Mouse (Mus musculus) hematopoietic stem cell, adult 5-6 weeks (primary cell): ENCODE data around the gene Cdiptos. TPM values are rescaled to one million over a fixed set of nuclear protein-coding genes. Genes with fewer than 3 reads are reported as not detected.

ENCODE experiments used
- ATAC-seq, 2 experiments: fragments of 125-278 bp in 1 of 2; replicated peaks in 1 of 2; 2 replicates each; pipeline ENCODE4 v1.8.0; 2016 to 2017; ENCODE audit warnings: inconsistent platforms in 2 of 2, mild to moderate bottlenecking in 2 of 2, moderate number of reproducible peaks in 2 of 2, low read depth in 1 of 2, moderate TSS enrichment in 1 of 2; ENCODE audit not compliant: low FRiP score in 2 of 2, poor library complexity in 2 of 2, severe bottlenecking in 2 of 2, insufficient read depth in 1 of 2, low TSS enrichment in 1 of 2
- total RNA-seq: library from RNA; stranded (forward); fragments of 172-1452, 232-1000 nt; gene quantifications from 2 replicates; pipeline ENCODE4 v1.2.3, GENCODE M21; 2017

The Cdiptos gene
- total RNA-seq, 1 experiment from 2014 or later = 1.6 TPM

DNA sequence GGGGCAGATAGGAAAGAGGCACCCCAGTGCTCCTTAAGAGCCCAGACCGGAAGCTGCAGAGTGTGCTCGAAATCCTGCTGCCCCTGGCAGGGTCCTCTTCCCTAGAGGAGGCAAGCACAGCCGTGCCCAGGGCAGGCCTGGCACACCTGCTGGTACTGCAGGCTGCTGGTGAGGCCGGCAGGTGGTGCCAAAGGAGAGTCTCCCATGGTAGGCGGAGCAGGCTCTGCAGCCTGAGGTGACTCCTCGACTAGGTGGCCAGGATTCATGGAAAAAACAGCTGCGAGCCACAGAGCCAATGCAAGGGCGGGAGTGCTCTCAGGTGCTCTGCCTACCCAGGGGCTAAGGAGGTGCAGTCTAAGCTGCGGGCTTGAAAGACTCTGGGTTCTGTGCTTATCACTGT is 10.4 kb upstream of the Cdiptos start:
- ATAC-seq = peak; percentile 56 to 65; a peak in 3 of 4 replicates

DNA sequence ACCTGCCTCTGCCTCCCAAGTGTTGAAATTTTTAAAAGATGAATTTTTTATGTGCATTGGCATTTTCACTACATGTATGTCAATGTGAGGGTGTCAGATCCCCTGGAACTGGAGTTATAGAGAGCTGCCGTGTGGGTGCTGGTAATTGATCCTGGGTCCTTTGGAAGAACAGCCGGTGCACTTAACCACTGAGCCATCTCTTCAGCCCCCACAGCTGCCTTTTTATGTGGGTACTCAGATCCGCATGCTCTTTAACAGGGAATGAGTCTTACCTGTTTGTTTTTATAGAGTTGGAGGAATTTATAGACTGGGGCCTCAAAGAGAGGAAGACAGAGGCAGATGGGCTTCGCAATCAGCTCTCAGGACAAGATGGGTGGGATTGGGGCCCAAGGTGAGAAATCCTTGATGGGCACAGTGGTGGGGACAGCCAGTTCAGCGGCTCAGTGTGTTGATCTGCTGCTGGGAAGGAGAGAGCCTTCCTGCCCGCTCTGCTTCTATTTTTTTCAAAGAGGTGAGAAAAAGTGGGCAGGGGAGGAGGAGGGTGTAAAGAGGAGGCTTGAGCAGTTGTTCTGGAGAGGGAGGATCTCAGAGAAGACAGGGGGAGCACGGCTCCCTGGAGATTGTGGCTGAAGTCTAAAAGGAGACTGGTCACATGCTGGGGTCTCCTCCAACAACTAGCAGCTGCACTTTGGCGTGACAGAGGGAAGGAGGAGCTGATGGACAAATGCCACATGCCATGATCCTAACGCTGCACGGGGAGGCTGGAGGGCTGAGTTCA is 9.0 kb upstream of the Cdiptos start:
- no peak for ATAC-seq

DNA sequence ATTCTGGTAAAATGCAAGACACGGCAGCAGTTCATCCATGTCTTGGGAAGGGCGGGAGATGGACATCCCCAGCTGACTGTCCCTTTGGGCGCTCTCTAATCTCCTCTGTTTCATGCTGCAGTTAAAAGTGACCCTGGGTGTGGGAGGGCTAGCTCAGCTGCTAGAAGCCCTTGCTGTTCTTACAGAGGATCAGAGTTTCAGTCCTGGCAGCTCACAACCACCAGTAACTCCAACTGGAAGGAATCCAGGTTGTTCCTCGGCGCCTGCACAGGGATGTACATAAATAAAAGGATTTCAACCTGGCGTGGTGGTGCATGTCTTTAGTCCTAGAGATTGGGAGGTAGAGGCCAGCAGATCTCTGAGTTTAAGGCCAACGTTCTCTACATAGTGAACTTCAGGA is 7.2 kb upstream of the Cdiptos start:
- ATAC-seq = no peak

DNA sequence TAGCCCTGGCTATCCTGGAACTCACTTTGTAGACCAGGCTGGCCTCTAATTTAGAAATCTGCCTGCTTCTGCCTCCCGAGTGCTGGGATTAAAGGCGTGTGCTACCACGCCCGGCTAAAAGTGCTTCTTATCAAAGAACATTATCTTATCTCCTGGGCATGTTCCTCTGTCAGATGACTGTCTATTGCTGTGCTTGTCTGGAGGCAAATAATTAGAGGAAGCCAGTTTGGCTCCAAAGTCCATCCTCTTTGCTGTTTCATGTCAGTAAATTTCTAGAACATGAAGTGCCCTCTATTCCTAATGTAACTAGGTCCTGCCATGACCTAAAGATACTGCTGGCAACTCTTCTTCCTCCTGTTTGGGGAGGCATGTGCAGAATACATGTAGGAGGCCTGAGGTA is 6.2 kb upstream of the Cdiptos start:
- no peak for ATAC-seq

DNA sequence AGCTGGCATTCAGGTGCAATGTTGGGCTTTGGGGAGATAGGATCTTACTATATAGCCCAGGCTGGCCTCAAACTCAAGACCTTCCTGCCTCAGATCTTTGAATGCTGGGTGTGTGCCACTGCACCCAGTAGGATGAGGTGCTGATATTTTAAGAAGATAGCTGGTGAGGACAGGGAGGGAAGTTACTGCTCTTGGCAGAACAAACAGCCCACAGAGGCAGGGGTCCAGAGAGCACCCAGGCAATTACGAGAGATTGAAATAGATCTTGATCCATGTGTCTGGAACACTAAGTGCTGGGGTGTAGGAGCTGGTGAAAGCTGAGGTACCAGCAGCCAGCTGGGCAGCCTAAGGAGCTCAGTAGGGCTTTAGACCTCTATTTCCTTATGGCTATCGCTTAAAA is 5.7 kb upstream of the Cdiptos start:
- ATAC-seq = no peak

DNA sequence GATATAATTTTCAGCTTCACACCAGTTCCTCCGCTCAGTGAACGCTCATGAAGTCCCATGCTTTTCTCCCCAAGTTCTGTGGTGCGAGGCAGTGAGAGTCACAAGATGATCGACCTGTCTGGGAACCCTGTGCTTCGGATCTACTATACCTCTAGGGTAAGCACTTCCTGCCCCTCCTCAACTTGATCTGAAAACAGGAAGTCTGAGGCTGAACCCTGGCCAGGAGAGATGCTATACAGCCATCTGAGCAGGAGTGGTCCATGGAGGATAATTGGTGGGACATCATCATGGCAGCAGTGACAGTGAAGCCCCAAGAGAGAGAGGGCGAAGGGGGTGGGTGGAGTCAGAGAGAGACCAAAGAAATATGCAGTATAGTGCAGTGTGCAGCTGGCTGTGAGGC is 2.9 kb upstream of the Cdiptos start:
- ATAC-seq = no peak

DNA sequence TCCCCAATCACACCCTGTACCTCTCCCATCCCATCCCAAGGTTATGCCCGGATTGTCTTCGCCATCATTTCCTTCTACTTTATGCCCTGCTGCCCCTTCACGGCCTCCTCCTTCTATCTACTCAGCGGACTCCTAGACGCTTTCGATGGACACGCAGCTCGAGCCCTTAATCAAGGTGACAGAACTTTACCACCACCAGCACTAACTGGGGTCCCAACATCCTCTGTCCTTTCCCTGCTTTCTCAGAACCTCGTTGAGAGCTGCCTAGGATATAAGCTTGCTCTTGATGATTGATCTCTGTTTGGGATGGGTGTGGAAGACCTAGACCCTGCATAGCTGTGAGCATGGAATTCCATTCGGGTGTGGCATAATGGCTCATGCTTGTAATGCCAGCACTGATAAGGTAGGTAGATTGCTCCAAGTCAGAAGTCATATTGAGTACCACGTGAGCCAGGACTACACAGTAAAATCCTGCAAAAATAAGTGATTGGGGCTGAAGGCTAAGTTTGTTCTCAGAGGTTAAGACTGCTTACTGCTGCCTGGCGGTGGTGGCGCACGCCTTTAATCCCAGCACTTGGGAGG is 1.1 kb upstream of the Cdiptos start:
- no peak for ATAC-seq

DNA sequence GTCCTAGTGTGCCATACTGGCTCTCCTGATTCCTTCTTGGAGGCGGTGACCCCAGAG is 177 bp downstream of the Cdiptos start, which contains the start of gene Cdipt:
Gene Cdipt, plus strand, starts transcription at position 22 of the 57 bp plus-strand sequence.
- ATAC-seq = no peak

DNA sequence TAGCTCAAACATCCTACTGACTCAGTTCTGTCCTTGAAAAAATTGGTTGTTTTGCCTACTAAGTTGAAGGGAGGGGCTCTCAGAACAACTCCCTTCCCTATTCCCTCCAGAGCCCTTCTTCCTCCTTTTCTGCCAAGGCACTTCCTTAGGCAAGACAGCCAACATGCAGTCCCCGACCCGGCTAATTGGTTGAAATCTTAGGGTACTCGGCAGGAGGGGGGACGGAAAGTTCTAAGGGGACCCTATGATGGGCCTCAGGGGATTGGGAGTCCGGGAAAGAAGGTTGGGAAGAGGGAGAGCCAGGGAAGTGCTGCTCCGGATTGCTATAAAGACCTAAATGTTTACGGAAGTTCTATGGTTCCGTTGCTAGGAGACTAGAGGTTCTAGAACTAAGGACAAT is 405 bp downstream of the Cdiptos start:
- ATAC-seq = peak in 1 of 2 experiments; percentile 22; a peak in 1 of 4 replicates

DNA sequence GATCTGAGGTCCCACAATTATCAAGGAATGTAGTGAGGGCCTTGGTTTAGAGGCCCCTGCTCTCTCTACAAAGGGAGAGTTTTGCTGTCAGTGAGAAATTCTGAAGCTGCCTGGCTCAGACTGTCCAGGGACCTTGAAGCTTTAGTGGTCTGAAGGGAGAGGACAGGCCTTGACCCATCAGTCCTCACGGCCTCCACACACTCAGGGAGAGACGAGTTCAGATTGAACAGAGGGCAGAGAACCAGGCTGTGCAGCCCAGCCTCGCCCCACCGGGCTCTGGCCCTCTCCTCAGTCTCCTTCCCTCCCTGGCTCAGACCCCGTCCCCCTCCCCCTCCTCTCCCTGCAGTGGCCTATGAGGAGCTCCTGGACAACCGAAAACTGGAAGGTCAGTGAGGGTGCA is 8.5 kb downstream of the Cdiptos start:
- ATAC-seq = no peak

DNA sequence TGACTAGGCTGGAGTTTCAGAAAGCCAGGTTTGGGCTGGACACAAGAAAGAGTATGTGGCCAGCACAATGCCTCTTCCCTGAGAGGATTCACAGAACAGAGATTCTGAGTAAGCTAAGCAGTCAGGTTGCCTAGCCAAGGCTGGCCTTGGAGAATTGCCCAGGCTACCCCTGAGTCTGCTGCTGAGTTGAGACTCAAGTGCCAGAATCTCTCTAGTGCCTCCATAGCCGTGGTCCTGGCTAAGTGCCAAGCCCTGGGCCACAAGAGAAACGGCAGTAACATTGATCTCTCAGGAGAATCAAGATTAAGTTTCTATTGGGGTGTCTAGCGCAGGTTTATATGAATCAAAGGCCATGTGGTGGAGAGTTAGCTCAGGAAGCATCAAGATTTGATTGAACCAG is 10.3 kb downstream of the Cdiptos start:
- ATAC-seq = no peak

DNA sequence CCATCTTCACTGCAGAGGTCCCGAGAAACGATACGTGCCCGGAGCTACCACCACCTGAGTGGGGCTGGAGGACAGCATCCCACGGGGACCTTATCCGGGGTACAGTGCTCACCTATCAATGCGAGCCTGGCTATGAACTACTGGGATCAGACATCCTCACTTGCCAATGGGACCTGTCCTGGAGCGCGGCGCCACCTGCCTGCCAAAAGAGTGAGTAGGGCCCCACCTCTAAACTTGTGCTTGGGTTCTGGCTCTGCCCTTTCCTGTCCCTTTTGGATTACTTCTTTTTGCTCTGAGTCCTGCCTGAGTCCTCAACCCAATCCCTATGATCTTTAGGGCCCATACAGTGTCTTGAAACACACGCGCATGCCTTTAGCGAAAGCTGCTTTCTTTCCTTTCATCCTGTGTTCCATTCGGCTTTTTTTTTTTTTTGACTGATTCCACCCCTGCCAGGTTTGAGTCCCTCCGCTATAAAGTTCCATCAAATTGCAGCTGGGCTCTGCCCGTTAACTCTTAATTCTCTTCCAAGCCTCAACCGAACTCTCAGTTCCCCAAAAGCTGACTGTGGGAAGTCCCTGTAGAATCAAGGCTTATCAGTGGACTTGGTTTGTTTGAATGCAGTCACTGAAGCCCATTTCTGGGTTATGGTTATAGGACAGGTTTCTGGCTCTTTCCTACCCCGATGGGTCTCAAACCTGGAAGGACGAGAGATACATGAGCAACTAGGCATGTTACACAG is 12.2 kb downstream of the Cdiptos start:
- peak in 1 of 2 experiments; percentile 32; a peak in 1 of 4 replicates for ATAC-seq

DNA sequence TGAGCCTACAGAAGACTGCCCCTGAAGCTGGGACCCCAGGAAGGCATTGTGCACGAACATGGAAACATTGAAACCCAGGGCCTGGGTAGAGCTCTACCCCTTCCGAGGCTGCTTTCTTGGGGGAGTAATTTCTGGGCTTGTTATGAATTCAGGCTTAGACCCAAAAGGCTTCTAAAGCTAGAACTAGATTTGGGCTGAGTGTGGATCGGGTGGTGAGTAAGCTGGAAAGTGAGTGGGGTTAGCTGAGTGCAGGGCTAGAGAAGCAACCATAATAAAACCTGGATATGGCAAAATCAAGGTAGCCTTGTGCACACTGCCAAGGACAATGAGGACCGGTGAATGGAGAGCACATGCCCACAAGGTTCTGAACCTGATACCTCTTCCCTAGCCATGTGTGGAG is 13.9 kb downstream of the Cdiptos start:
- ATAC-seq = no peak

DNA sequence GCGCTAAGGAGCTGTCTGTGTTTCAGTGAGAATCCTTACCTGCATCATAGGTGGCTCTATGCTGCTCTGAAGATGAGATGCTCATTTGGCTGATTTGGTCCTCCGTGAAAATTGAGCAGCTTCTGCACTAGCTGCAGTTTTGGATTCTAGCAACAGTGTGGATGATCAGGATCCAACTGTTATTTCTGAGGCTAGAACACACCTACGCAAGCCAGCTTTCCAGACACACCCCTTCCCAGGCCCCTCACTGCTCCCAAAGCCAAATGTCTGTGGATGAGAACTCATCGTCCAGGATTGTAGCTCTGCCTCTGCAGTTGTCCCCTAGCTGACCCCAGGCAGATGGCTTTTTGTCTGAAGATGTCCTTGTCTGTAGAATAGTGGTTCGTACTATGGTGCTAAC is 14.8 kb downstream of the Cdiptos start:
- no peak for ATAC-seq

DNA sequence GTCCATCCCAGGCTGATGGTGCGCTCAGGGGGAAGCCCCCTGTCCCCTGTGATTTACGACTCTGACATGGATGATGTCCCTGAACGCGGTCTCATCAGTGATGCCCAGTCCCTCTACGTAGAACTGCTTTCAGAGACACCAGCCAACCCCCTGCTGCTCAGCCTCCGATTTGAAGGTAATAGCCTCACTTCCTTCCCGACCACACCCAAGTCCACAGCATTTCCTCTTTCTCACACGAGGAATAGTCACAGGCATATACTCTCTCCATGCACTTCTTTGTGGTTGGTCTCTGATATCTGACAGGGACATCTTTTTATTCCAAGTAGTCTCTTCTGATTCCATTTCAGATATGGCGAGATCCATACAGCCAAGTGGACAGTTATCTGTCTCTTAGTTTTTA is 16.1 kb downstream of the Cdiptos start:
- ATAC-seq = no peak

DNA sequence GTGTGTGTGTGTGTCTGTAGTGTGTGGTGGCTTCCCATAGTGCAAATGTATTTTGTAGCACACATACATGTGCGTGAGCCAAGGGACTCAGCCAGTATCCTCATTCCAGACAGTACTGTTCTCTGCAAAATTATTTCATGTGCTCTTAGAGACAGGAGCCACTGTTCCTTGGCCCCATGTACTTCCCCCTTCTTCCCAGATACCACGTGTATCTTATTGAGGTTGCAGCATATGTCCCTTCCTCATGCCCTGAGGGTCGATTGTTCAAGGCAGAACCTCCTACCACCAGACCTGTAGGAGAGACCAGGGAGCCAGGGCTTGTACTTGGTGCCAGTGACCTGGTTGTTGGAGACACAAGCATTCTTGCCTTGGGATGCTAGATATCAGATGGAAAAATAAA is 20.8 kb downstream of the Cdiptos start:
- no peak for ATAC-seq

DNA sequence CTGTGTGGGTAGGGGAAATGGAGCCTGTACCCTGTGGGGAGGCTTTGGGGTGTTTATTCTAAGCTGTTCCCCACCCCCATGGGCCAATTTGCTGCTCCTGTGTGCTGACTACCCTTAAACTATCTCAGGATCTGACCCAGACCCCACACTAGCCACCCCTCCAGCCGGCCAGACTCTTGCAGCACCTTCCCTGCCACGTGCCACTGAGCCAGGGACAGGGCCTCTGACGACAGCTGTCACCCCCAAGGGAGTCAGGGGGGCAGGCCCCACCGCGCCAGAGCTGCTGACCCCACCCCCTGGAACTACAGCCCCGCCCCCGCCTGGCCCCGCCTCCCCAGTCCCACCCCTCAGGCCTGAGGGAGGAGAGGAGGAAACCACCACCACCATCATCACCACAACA is 23.3 kb downstream of the Cdiptos start:
- ATAC-seq = no peak

DNA sequence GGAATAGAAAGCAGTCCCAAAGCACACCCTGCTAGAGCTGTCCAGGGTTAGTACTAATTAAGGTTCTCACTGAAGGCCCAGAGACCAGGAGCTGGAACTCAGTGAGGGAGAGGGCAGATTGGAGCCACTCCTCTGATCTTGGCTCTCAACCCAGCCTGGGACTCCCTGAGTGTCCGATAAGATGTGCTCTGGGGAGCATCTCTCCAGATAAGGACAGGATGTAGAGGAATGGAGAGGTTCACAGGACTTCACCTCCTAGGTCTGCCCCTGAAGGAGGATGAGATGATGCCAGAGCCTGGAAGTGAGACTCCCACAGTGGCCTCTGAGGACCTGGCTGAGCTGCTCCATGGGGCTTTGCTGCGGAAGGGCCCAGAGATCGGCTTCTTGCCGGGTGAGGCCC is 24.2 kb downstream of the Cdiptos start:
- ATAC-seq = no peak
